Mouse (Mus musculus): ENCODE measurements around the gene Aarsd1. TPM values are rescaled to one million over a fixed set of nuclear protein-coding genes. Genes with fewer than 3 reads are reported as not detected.
A peak's percentile ranks its signal among the peaks of the same experiment; 100 is the strongest.
"Not testable (repeated sequence)": the region's sequence is repeated elsewhere in the genome, so short reads cannot be mapped to it uniquely, and the experiment has no call there.

The Aarsd1 gene
- polyA plus RNA-seq, 1 experiment from 2014 or later = 66.6 TPM

DNA sequence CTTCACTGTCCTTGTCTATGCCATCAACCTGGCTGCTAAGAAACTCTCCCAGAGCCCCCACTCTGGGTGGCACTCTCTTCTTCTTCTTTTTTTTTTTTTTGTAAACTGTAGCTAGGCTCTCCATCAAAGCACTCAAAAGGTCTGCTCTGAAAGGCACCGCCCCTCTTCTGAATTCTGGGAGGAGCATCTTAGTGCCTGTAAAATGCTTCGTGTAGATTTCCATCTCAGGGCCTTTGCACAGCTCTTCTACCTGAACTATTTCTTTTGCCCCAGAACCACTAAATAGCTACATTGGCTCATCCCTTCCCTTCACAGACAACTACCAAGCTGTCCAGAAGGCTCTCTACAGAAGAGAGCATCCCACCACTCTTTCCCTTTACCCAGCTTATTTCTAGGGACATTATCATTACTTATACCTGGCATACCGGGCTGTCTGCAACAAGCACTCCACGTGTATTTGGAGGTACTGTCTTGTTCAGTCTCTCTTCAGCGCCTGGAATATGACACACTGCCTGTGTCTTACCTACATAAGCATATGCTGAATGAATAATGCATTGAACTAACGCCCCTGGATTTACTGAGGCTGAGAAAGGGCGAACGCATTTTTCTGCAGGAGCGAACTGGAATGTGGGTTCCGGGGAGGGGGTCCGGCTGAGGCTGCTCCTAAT is 848 bp downstream of the Aarsd1 start:
- H3K36me3 ChIP-seq = peaks cover 48% of the 10 kb centered on the region
- H3K27me3 ChIP-seq (ENCODE audit: insufficient read depth, poor library complexity, severe bottlenecking) = no peaks in the 10 kb centered on the region
- WGBS = 3% methylated on average over 11 of the region's 11 CpGs
- H3K9me3 ChIP-seq = no peaks in the 10 kb centered on the region
- no peak for DNase-seq (ENCODE audit: low spot score)
- H3K27ac ChIP-seq = peak overlapping the region; percentile 93
- peaks cover 6% of the 10 kb centered on the region for H3K4me1 ChIP-seq
- H3K4me3 ChIP-seq = peak overlapping the region; percentile 91

DNA sequence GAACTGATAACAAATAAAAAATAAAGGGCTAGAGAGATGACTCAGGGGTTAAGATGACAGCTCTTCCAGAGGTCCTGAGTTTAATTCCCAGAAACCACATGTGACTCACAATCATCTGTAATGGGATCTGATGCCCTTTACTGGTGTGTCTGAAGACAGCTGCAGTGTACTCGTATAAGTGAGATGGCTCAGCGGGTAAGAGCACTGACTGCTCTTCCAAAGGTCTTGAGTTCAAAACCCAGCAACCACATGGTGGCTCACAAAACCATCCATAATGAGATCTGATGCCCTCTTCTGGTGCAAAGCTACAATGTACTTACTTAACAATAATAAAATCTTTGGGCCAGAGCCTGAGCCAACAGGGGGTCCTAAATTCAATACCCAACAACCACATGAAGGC is 2.1 kb downstream of the Aarsd1 start:
- Histone ChIP-seq H3K27me3 (ENCODE audit: insufficient read depth, poor library complexity, severe bottlenecking) (no peaks in the 10 kb centered on the region), H3K9me3 (no peaks in the 10 kb centered on the region), H3K4me1 (peaks cover 6% of the 10 kb centered on the region), H3K27ac (no peak overlapping the region), H3K4me3 (no peak overlapping the region), H3K36me3 (peaks cover 50% of the 10 kb centered on the region)
- DNase-seq (ENCODE audit: low spot score) = no peak
- WGBS = 90% methylated on average over 2 of the region's 2 CpGs

DNA sequence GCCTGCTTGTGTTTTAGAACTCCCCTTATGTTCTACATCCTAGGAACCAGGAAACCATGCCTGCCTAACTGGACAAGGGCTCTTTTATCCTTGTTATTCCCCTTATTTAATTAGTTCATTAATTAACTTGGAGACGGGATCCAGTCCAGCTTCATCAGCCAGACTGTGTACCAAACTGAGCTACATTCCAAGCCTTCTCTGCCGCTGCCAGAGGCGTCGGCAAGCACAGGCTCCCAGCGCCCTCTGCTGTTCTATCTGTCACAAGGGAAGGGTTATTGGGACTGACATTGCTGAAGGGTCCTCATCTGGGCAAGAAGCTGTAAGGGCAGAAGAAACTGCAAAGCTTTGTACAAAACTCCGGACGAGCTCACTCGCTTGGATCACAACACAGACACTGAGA is 22.3 kb downstream of the Aarsd1 start:
- WGBS = 6% methylated on average over 8 of the region's 8 CpGs
- peak; percentile 89 for DNase-seq (ENCODE audit: low spot score)
- Histone ChIP-seq H3K9me3 (no peaks in the 10 kb centered on the region), H3K4me3 (no peak overlapping the region), H3K36me3 (no peaks in the 10 kb centered on the region), H3K27me3 (ENCODE audit: insufficient read depth, poor library complexity, severe bottlenecking) (no peaks in the 10 kb centered on the region), H3K27ac (no peak overlapping the region), H3K4me1 (no peaks in the 10 kb centered on the region)

DNA sequence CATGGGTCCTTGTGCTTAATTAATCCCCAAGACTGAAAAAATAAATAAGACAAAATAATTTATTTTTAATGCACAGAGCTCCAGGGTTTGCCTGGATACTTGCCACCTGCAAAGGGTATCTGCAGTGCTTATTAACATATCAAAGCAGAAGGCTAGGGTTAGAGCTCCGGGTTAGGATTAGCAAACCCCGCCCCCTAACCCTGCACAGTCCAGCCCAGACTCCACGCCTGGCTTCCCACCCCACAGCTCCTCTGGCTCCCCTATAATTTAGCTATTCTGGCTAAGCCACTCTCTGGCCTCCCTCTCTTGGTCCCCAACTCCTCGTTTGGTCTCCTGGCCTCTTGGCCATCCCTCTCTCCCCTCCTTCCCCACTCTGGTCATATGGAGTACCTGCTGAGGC is 35.6 kb downstream of the Aarsd1 start:
- no peak for DNase-seq (ENCODE audit: low spot score)
- H3K27ac ChIP-seq = no peak overlapping the region
- H3K9me3 ChIP-seq = no peaks in the 10 kb centered on the region
- no peaks in the 10 kb centered on the region; the same call in 1 of the 2 replicates for H3K27me3 ChIP-seq (ENCODE audit: insufficient read depth, poor library complexity, severe bottlenecking)
- H3K4me3 ChIP-seq = no peak overlapping the region
- H3K36me3 ChIP-seq = no peaks in the 10 kb centered on the region
- no peaks in the 10 kb centered on the region for H3K4me1 ChIP-seq
- 29% methylated on average over 4 of the region's 4 CpGs for WGBS

DNA sequence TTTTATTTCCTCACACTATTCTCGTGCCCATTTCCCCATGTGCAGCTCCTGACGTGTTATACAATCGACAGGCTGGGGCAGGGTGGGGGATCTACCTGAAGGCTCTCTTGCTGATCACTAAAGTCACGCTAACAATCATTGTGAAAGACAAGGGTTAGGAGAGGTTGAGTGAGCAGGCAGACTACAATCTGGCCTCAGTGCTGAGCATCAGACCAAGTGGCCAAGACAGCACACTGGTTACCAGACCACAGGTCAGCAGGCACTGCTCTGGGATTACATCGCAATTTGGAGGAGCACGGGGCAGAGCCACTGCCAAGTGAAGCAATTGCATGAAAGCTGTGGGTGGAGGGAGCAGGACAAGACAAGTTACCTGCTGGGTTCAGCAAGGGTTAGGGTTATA is 38.5 kb downstream of the Aarsd1 start:
- no peak for DNase-seq (ENCODE audit: low spot score)
- WGBS = 76% methylated on average over 6 of the region's 6 CpGs
- no peaks in the 10 kb centered on the region for H3K9me3 ChIP-seq
- no peaks in the 10 kb centered on the region for H3K36me3 ChIP-seq
- no peak overlapping the region for H3K4me3 ChIP-seq
- no peaks in the 10 kb centered on the region; the same call in 1 of the 2 replicates for H3K27me3 ChIP-seq (ENCODE audit: insufficient read depth, poor library complexity, severe bottlenecking)
- no peak overlapping the region for H3K27ac ChIP-seq
- H3K4me1 ChIP-seq = no peaks in the 10 kb centered on the region

DNA sequence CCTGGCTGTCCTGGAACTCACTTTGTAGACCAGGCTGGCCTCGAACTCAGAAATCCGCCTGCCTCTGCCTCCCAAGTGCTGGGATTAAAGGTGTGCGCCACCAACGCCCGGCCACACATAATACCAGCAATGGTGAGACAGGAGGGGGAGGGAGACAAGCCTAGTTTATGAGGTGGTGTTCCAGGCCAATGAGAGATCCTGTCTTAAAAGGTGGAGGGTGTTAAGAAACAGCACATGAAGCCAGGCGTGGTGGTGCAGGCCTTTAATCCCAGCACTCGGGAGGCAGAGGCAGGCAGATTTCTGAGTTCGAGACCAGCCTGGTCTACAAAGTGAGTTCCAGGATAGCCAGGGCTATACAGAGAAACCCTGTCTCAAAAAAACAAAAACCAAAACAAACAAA is 39.2 kb downstream of the Aarsd1 start:
- H3K4me3 ChIP-seq; DNase-seq (ENCODE audit: low spot score); H3K36me3 ChIP-seq; H3K27ac ChIP-seq; H3K9me3 ChIP-seq; H3K4me1 ChIP-seq; H3K27me3 ChIP-seq (ENCODE audit: insufficient read depth, poor library complexity, severe bottlenecking): not testable (repeated sequence)
- 89% methylated on average over 8 of the region's 8 CpGs for WGBS

DNA sequence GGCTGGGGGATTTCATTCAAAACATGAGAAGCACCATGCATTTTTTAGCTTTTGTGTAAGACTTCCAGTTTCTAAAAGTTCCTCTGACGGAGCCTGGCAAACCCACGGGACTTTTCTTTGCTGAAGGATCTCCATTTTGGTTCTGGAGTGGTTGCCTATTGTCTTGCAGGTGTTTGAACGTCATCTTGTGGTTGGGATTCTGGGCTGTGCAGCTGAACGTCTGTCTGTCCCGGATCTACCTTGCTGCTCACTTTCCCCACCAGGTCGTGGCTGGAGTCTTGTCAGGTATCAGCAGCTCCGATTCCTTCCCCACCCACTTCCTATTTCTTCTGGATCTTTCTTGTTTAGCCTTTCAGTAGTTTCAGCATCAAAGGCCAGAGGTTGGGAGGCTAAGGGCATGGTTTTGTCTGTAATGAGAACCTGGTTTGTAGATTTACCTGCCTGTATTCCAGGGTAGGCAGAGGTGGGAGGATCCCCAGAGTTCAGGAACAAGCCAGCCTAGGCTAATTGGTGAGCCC is 42.9 kb downstream of the Aarsd1 start:
- Histone ChIP-seq H3K4me3 (no peak overlapping the region), H3K9me3 (no peaks in the 10 kb centered on the region), H3K27me3 (ENCODE audit: insufficient read depth, poor library complexity, severe bottlenecking) (no peaks in the 10 kb centered on the region; the same call in 1 of the 2 replicates), H3K27ac (no peak overlapping the region), H3K36me3 (no peaks in the 10 kb centered on the region), H3K4me1 (no peaks in the 10 kb centered on the region)
- 73% methylated on average over 7 of the region's 7 CpGs for WGBS
- no peak for DNase-seq (ENCODE audit: low spot score)

DNA sequence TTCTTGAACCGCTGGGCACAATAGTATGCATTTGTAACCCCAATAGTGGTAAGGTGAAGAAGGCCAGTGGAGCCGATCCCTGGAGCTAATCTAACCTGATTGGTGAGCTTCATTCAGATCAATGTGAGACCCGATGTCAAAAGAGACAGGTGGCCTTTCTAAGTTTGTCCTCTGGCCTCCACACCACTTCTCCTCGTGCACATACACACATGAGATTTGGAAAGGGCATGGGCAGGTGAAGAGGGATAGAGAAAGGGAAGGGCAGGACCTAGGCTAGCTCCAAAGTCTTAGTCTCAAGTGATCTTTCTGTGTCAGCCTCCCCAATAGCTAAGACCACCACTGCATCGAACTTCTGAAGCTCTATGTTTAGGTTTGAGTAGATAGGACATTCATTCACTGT is 47.3 kb downstream of the Aarsd1 start:
- no peak for DNase-seq (ENCODE audit: low spot score)
- Histone ChIP-seq H3K9me3 (no peaks in the 10 kb centered on the region), H3K4me1 (no peaks in the 10 kb centered on the region), H3K27me3 (ENCODE audit: insufficient read depth, poor library complexity, severe bottlenecking) (peaks cover 7% of the 10 kb centered on the region; the same call in 1 of the 2 replicates), H3K36me3 (no peaks in the 10 kb centered on the region), H3K4me3 (no peak overlapping the region), H3K27ac (no peak overlapping the region)
- WGBS = 73% methylated on average over 5 of the region's 5 CpGs

DNA sequence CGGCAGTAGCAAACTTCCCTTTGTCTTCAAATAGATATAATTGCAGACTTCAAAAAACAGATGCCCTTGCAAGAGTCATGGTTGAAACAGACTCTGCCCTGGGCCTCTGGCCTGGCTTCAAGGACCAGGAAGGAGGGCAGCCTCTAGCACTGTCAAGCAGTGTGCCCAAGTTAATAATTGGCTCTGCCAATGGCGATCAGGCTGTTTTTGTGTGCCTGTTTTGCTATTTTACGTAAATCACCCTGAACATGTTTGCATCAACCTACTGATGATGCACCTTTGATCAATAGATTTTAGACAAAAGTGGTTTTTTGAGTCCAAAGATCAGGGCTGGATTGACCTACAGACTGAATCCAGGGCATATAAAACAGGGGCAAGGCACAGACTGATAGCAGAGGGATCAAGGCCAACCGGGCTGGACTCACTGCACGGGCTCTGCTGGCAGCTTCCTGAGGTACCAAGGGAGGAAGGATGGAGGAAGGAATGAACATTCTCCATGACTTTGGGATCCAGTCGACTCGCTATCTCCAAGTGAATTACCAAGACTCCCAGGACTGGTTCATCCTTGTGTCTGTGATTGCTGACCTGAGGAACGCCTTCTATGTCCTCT is 50.0 kb downstream of the Aarsd1 start, which contains the start of gene G6pc:
Gene G6pc, plus strand, starts transcription at position 236 of the 610 bp plus-strand sequence.
- Histone ChIP-seq H3K4me3 (no peak within 1 kb of the TSS), H3K27ac (no peak within 1 kb of the TSS), H3K9me3 (no peaks in the 10 kb centered on the region), H3K4me1 (peaks cover 9% of the 10 kb centered on the region), H3K36me3 (no peaks in the 10 kb centered on the region), H3K27me3 (ENCODE audit: insufficient read depth, poor library complexity, severe bottlenecking) (peaks cover 7% of the 10 kb centered on the region; the same call in 1 of the 2 replicates)
- WGBS = 84% methylated on average over 8 of the region's 8 CpGs
- no peak for DNase-seq (ENCODE audit: low spot score)

DNA sequence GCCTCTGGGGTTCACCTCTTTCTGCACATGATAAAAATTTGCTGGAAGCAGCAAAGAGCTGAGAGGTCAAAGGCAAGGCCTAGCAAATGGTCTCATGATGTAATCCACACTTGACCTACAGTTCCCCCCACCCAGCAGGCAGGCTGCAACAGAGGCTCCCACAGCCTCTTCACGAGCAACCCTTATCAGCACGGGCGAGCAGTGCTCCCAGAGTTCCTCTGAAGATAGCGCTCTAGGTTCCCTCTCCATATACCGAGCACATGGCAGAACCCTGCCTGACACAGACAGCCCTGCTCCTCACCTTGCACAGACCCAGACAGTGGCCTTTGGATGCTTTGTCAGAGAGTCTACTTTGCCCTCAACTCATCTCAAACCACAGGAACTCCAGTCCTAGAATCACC is 52.9 kb downstream of the Aarsd1 start:
- peaks cover 33% of the 10 kb centered on the region for H3K4me1 ChIP-seq
- H3K9me3 ChIP-seq = no peaks in the 10 kb centered on the region
- no peaks in the 10 kb centered on the region for H3K36me3 ChIP-seq
- no peak overlapping the region for H3K4me3 ChIP-seq
- peaks cover 7% of the 10 kb centered on the region; the same call in 1 of the 2 replicates for H3K27me3 ChIP-seq (ENCODE audit: insufficient read depth, poor library complexity, severe bottlenecking)
- DNase-seq (ENCODE audit: low spot score) = no peak
- peak overlapping the region; percentile 42 for H3K27ac ChIP-seq
- WGBS = 19% methylated on average over 5 of the region's 5 CpGs

DNA sequence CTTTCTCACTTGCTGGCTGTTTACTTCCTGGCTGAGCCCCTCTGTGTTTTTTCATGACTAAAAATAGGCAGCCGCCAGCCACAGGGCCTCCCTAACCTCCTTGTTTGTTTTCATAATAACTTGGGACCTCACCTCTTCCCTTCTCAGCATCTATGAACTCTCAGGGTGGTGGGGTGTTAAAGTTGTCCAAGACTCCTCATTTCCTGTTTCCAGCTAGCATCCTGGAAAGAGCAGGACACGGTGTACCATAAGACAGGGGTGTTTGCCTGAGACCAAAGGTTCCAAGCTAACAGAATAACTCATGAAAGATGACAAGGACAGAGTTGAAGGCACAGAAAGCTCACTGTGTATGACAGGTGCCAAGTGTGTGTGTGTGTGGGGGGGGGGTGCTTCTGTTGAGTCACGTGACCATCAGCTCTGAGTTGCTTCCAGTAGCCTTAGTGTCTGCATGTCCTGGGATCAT is 56.7 kb downstream of the Aarsd1 start:
- DNase-seq (ENCODE audit: low spot score) = no peak
- Histone ChIP-seq H3K27me3 (ENCODE audit: insufficient read depth, poor library complexity, severe bottlenecking) (no peaks in the 10 kb centered on the region), H3K4me1 (peaks cover 39% of the 10 kb centered on the region), H3K9me3 (no peaks in the 10 kb centered on the region), H3K4me3 (no peak overlapping the region), H3K27ac (peak overlapping the region; percentile 83), H3K36me3 (no peaks in the 10 kb centered on the region)
- 37% methylated on average over 3 of the region's 3 CpGs for WGBS

DNA sequence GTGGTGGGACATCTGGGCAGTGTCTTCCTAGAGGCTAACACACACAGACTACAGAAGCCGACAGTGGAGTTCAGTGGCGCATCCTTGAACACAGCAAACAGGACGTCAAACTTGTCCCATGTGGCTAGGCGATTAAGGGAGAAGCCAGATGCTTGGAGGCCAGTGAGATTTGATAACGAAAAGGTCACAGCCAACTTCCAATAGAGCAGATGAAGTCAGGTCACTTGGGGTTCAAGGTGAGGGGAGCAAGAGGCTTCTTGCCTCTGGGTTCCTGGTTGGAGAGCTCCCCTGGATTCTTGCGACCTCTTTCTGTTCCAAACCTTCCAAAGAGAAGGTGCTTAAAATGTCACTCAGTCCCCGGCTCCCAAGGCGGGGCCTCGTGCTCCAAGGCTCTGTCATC is 57.6 kb downstream of the Aarsd1 start:
- Histone ChIP-seq H3K27ac (peak overlapping the region; percentile 83; the same call in 1 of the 2 replicates), H3K27me3 (ENCODE audit: insufficient read depth, poor library complexity, severe bottlenecking) (no peaks in the 10 kb centered on the region), H3K4me1 (peaks cover 36% of the 10 kb centered on the region), H3K4me3 (no peak overlapping the region), H3K9me3 (no peaks in the 10 kb centered on the region), H3K36me3 (no peaks in the 10 kb centered on the region)
- DNase-seq (ENCODE audit: low spot score) = no peak
- 56% methylated on average over 9 of the region's 9 CpGs for WGBS

DNA sequence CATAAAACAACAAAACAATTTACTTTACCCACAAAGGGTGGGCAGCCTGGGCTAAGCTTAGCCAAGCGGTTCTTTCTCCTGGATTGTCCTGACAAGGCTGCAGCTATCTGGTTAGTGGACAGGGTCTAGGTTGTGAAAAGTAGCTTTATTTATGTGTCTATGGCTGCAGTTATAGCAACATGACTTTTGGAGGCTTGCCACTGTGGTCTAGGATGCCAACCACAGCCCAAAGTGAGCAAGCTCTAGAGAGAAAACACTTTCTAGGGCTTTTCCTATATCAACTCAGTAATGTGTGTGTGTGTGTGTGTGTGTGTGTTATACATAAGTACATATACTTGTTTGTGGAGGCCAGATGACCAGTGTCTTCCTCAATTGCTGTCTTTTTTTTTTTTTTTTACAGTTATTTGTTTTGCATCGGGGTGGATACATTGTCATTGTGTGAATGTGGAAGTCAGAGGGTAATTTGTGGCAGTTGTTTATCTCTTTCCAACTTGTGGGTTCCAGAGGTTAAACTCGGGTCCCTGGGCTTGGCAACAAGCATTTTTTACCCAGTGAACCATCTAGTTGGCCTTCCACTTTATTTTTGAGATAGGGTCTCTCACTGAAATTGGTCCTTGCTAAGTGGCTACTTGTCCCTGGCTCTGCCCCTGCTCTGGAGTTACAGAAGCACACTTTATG is 59.8 kb downstream of the Aarsd1 start:
- DNase-seq (ENCODE audit: low spot score) = no peak
- Histone ChIP-seq H3K9me3 (no peaks in the 10 kb centered on the region), H3K36me3 (no peaks in the 10 kb centered on the region), H3K4me3 (no peak overlapping the region), H3K27me3 (ENCODE audit: insufficient read depth, poor library complexity, severe bottlenecking) (no peaks in the 10 kb centered on the region), H3K4me1 (peaks cover 30% of the 10 kb centered on the region), H3K27ac (no peak overlapping the region)
- WGBS = 74% methylated on average over 3 of the region's 3 CpGs
